Mouse (Mus musculus): ENCODE data around the gene Sec24a.
"Not testable (repeated sequence)": the region's sequence is repeated elsewhere in the genome, so short reads cannot be mapped to it uniquely, and the experiment has no call there.

DNA sequence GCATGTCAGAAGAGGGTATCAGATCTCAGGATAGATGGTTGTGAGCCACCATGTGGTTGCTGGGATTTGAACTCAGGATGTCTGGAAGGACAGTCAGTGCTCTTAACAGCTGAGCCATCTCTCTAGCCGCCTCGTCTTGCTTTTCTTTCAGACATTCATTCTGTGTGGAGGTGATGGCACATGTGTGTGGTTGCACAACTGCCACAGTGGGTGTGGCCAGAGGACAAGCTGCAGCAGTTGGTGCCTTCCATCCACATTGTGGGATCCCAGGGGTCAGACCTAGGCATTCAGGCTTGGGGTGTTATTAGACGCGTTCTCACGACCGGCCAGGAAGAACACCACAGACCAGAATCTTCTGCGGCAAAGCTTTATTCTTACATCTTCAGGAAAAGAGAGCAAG is 98.7 kb downstream of the Sec24a start:
- TF ChIP-seq CTCF (IDR thresholded peaks at IDR 0.05; ENCODE audit: borderline replicate concordance, extremely low read depth, insufficient read depth, insufficient read length); POLR2A (IDR thresholded peaks at IDR 0.05; ENCODE audit: borderline replicate concordance, extremely low read depth, insufficient read depth, insufficient read length, poor library complexity, severe bottlenecking): not testable (repeated sequence)
